Mouse (Mus musculus) colon, adult 2 months (tissue): ENCODE results near the gene Cyp3a57. TPM values are rescaled to one million over a fixed set of nuclear protein-coding genes. Genes with fewer than 3 reads are reported as not detected.

Source experiments
- polyA plus RNA-seq: library from polyadenylated mRNA; depleted of rRNA; stranded (reverse); fragments of >200 nt; gene quantifications from 2 replicates; pipeline ENCODE4 v1.2.3, GENCODE M21; 2012; rRNA removed

Gene Cyp3a57
- polyA plus RNA-seq = not detected in 2 replicates

DNA sequence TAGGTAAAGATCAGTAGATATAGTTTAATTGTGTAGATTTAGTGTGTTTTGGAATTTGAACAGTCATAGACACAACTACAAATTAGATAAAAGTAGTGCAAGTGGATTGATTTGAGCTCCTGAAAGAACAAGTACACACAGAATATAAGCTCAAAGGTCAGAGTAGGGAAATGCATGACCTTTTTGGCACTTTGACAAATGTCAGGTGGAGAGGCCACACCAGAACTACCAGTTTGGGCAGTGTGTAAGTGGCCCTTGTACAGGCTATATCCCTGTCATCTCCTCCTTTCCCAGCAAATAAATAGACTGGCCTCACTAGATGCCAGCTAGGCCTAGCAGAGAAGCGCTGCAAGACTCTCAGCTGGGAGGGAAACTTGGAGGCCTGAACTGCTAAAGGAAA, at the start of gene Cyp3a57:
Cyp3a57 (plus strand) TSS at position 339 of the 400 bp plus-strand sequence.

Other genes with a start within 250 kb of the Cyp3a57 start
- gene Arpc1b, start 231.1 kb upstream of the Cyp3a57 start, polyA plus RNA-seq = 959 and 1,102 TPM in 2 replicates
- gene Pdap1, start 205.0 kb upstream of the Cyp3a57 start, polyA plus RNA-seq = 19.0 and 22.0 TPM in 2 replicates
- gene Bud31, start 204.9 kb upstream of the Cyp3a57 start, polyA plus RNA-seq = 35.8 and 40.5 TPM in 2 replicates
- gene Ptcd1, start 178.2 kb upstream of the Cyp3a57 start, polyA plus RNA-seq = 11.1 and 13.6 TPM in 2 replicates
- gene Cpsf4, start 178.1 kb upstream of the Cyp3a57 start, polyA plus RNA-seq = 24.1 and 24.8 TPM in 2 replicates
- gene Atp5j2, start 153.2 kb upstream of the Cyp3a57 start, polyA plus RNA-seq = 162 and 166 TPM in 2 replicates
- gene Zkscan14, start 143.4 kb upstream of the Cyp3a57 start, polyA plus RNA-seq = 2.6 and 2.8 TPM in 2 replicates
- gene Zkscan5, start 140.7 kb upstream of the Cyp3a57 start, polyA plus RNA-seq = 3.8 and 4.0 TPM in 2 replicates
- 7.7 and 9.9 TPM in 2 replicates for gene Zfp655, start 113.6 kb upstream of the Cyp3a57 start, polyA plus RNA-seq
- gene Zscan25, start 64.8 kb upstream of the Cyp3a57 start, polyA plus RNA-seq = 18.9 and 19.1 TPM in 2 replicates
- not detected in 2 replicates for gene Cyp3a16, start 124.4 kb downstream of the Cyp3a57 start, polyA plus RNA-seq
- gene Cyp3a41b, start 239.5 kb downstream of the Cyp3a57 start, polyA plus RNA-seq = not detected in 2 replicates